Mouse (Mus musculus) layer of hippocampus, adult 9-11 months (tissue): ENCODE measurements around the gene Gpr4.

ENCODE experiments used
- DNase-seq: peaks from one replicate; pipeline ENCODE4 v3.0.0; 2022

Gene Gpr4

GRCm38 (mm10) chr7:19196676-19197075 is 15.7 kb upstream of the Gpr4 start:
- no peak for DNase-seq

DNA sequence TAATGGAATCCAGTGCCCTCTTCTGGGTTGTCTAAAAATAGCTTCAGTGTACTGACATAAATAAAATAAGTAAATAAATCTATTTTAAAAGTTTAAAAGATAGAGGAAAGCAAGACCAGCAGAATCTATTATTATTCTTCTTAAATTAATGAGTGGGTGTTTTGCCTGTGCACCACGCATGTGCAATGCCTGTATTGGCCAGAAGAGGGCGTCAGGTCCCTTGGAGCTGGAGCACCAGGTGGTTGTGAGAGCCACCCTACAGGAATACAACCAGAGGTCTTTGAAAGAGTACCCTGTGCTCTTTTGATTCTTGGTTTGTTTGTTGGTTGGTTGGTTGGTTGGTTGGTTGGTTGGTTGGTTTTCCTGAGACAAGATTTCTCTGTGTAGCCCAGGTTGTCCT is 14.4 kb upstream of the Gpr4 start:
- no peak for DNase-seq

DNA sequence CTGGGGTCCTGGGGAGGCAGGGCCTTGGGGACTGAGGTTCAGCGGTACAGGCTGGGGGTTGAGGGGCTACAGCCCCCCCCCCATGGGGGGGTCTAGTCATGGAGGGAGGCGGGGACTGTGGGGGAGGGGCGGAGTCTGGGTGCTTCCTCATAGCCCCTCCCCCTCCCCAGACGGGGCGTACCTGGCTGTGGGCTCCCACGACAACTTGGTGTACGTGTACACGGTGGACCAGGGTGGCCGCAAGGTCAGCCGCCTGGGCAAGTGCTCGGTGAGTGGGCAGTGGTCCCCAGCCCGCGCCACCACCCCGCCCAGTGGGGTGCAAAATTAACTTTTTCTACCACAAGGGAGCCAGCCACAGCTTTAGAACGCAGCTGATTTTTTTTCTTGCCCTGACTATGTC is 10.7 kb upstream of the Gpr4 start:
- DNase-seq: no peak

DNA sequence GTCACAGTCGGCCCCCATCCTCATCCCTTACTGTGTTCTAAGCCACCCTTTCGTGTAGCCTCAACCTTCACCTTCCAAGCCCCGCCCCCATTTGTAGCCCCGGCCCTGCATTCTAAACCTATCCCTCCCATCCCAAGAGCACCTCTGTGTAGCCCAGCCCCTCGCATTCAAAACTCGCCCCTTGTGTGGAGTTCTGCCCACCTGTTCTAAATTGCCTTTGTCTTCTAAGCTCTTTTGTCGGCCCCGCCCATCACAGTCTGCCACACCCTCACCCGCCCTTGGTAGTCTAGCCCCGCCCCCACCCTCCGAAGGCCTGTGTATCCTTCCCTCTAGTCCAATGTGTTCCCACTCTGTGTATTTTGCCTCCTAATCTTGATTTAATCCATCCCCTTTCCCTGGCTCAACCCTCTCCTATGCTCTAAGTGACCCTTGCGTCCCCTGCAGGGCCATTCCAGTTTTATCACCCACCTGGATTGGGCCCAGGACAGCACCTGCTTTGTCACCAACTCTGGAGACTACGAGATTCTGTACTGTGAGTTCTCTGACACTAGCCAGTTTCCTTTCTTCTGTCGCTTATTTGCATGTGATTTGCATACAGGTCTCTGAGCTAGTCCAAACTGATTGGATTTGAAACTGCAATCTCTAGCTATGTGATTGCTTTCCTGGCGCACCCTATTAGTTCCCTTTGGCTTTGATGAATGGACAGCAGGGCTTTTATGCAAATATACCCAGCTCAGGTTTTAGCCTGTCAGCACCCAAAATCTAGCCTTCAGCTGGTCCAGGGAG is 10.1 kb upstream of the Gpr4 start:
- no peak for DNase-seq

DNA sequence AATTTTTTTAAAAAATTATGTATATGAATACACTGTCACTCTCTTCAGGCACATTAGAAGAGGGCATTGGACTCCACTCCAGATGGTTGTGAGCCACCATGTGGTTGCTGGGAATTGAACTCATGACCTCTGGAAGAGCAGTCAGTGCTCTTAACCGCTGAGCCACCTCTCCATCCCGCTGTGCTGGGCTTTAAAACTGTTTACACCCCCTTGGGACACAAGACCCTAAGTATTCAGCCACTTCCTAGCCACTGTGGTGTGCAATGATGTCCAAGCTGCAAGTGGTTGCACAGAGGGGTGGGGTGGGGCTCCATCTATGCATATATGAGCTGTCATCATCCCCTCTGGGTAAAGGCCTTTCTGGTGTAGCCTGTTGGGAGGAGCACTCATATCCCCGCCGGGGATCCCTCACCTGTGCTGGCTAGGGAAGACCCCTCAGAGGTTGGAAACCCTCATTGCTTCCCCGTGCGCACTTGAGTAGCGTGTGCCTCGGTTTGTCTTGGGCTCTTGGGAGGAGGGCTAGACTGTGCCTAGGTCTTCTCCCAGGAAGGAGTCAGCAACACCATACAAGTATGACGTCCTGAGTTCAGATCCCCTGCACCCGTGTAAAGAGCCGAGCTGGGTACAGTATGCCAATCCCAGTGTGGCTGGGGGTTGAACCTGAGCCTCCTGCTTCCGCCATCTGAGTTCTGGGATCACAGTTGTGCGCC is 4.0 kb upstream of the Gpr4 start:
- DNase-seq: no peak

DNA sequence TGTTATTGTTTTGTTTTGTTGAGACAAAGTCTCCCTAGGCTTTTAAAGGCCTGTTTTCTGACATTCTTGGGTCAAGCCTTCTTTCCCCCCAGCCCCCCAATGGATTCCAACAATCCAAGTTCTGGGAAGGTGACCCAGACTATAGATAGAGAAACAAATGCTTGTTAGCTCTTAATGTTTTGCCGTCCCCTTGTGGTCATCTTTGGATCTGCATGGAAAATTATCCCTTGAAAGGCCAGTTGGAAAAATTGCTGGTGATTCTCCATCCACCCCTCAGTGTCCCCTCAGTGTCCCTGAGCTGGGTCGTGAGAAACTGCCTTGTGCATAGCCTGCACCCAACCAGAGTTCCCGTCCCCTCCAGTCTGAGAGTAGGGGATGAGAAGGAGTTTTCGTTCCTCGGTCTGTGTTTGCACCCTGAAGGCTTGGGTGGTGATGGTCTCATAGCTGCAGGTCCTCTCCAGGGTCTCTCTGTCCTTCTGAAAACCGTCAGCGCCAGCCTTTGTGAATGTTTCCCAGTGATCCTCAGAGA is 3.3 kb upstream of the Gpr4 start:
- DNase-seq: no peak

GRCm38 (mm10) chr7:19209494-19209893 is 2.8 kb upstream of the Gpr4 start:
- DNase-seq: no peak

DNA sequence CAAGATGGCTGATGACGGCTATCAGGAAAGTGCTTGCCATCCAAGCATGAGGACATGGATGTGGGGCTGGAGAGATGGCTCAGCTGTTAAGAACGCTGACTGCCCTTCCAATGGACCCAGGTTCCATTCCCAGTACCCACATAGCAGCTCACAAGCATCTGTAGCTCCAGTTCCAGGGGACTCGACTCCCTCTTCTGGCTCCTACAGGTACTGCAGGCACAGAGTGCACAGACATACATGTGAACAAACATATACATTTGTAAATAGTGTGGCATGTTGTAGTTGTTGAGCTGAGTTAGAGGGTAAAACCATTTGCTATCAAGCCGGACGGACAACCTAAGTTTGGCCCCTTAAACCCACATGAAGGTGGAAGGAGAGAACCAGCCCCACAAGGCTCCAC is 2.3 kb upstream of the Gpr4 start:
- no peak for DNase-seq

- no peak for DNase-seq
These were observed 1.2 kb upstream of the Gpr4 start for GRCm38 (mm10) chr7:19211041-19211675.

GRCm38 (mm10) chr7:19213385-19213784 is 1.0 kb downstream of the Gpr4 start:
- DNase-seq: no peak

- DNase-seq: no peak
These were observed 2.0 kb downstream of the Gpr4 start for GRCm38 (mm10) chr7:19214369-19214768.

- DNase-seq: no peak
These were observed 2.6 kb downstream of the Gpr4 start for GRCm38 (mm10) chr7:19214940-19215339.

GRCm38 (mm10) chr7:19217492-19217891 is 5.2 kb downstream of the Gpr4 start:
- no peak for DNase-seq

- no peak for DNase-seq
These were observed 5.6 kb downstream of the Gpr4 start for GRCm38 (mm10) chr7:19217944-19218343.

DNA sequence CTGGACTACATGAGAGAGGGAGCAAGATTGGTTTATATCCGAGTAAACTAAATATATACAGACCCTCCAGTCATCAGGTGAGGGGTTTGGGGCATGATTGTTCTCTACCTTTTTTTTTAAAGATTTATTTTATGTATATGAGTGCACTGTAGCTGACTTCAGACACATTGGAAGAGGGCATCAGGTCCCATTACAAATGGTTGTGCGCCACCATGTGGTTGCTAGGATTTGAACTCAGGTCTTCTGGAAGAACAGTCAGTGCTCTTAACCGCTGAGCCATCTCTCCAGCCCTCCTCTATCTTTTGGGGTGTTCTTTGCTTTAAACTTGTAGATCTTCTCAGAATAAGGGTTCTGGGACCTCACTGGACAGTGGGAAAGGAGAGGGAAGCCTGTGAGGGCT is 7.7 kb downstream of the Gpr4 start:
- DNase-seq: no peak

DNA sequence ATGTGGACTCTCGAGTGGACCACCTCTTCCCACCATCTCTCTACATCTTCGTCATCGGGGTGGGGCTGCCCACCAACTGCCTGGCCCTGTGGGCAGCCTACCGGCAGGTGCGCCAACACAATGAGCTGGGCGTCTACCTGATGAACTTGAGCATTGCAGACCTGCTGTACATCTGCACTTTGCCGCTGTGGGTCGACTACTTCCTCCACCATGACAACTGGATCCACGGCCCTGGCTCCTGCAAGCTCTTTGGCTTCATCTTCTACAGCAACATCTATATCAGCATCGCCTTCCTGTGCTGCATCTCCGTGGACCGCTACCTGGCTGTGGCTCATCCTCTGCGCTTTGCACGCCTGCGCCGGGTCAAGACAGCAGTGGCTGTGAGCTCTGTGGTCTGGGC is 9.9 kb downstream of the Gpr4 start:
- no peak for DNase-seq

DNA sequence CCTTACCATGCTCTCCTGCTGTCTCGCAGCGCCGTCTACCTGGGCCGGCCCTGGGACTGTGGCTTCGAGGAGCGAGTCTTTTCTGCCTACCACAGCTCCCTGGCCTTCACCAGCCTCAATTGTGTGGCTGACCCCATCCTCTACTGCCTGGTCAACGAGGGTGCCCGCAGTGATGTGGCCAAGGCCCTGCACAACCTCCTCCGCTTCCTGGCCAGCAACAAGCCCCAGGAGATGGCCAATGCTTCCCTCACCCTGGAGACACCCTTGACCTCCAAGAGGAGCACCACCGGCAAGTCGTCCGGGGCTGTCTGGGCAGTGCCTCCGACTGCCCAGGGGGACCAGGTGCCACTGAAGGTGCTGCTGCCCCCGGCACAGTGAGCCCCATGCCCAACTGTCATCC is 10.5 kb downstream of the Gpr4 start:
- DNase-seq: no peak

DNA sequence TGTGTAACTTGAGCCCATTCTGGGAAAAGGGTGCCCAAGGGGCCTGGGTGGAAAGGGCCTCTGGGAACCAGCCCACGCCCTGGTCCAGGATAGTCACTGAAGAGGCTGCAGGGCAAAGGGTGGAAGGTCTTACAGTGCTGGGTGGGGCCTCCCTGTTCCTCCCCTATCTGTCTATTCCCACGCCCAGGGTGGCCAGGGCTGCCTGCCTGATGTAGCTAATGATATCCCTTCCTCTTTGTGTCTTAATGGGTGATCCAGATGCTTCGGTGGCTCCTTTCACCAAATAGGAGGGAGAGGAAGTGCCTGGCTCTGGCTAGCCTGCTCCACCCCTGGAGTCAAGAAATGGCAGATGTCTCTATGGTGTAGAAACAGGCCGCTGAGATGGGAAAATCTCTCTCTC is 12.6 kb downstream of the Gpr4 start:
- no peak for DNase-seq

- no peak for DNase-seq
These were observed 14.8 kb downstream of the Gpr4 start for GRCm38 (mm10) chr7:19226817-19227797.

GRCm38 (mm10) chr7:19227883-19228792 is 15.8 kb downstream of the Gpr4 start, which contains the start of gene Opa3:
Gene Opa3, plus strand, starts transcription at chr7:19228334.
- DNase-seq: peak; percentile 100

DNA sequence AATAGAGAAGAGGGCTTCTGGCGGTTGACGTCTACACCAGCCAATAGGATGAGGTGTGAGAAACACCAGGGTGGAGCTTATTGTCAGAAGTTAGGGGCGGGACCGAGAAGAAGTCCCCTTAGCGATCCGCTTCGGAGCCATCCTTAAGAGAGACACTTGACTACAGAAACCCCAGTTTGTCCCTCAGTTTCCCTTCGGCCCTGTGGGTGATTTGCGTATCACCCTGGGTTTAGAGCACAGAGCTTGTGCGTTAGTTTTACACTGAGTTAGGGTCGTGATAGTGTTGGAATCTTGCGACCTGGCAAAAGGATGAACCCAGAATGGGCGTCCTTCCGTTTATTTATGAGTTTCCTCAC is 16.4 kb downstream of the Gpr4 start:
- no peak for DNase-seq

GRCm38 (mm10) chr7:19229404-19229803 is 17.1 kb downstream of the Gpr4 start:
- DNase-seq: no peak
